Mouse (Mus musculus) stomach, postnatal 0 days (tissue): ENCODE measurements at regions not wholly inside any gene's neighbourhood (a gene's known extent, or its start where the extent isn't known, plus 50 kb on each side); places are given as distances from the start of the nearest gene placed in this dataset.

Experiments used
- CTCF ChIP-seq: IDR thresholded peaks from 2 replicates; pipeline ENCODE4 v1.5.1; 2016; ENCODE audit warnings: antibody characterized with exemption, low read depth, mild to moderate bottlenecking, moderate library complexity
- EP300 ChIP-seq: optimal IDR thresholded peaks from 2 replicates; pipeline ENCODE3; 2016; ENCODE audit warnings: antibody characterized with exemption

DNA sequence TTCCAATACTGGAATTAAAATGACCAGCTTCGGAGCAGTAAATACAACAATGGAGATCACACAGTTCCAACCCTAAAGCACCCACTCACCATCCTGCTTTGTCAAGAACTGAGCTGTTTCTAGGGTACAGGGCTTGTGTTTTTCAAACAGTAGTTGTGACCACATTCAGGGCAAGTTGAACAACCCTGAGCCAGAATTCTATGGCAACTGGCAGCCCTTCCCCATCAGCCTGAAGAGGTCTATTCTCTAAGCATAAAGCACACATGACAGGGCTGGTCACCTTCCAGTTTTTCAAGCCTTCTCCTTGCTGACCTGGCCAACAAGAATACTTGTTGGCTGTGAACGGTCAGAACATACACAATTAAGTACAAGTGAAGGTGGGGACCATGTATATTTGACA is 150.5 kb upstream of the Adamts9 start:
- TF ChIP-seq CTCF: no peak
- no peak for TF ChIP-seq EP300
